Mouse (Mus musculus) myocyte (in vitro differentiated cells): ENCODE data around the gene Traf3ip1.

Experiments
- CEBPB ChIP-seq: IDR thresholded peaks from 2 replicates; pipeline ENCODE4 v1.6.1; 2011; ENCODE audit warnings: mild to moderate bottlenecking, moderate library complexity; ENCODE audit not compliant: poor library complexity, insufficient read depth, severe bottlenecking
- E2F4 ChIP-seq: IDR thresholded peaks from one replicate; pipeline ENCODE4 v1.6.1; 2011; ENCODE audit warnings: mild to moderate bottlenecking, control low read depth, moderate library complexity; ENCODE audit not compliant: insufficient read depth
- MAX ChIP-seq: IDR thresholded peaks from one replicate; pipeline ENCODE4 v1.6.1; 2011; ENCODE audit warnings: low read depth, mild to moderate bottlenecking, control low read depth
- MYOD1 ChIP-seq, 3 experiments: IDR thresholded peaks; one replicate each; pipeline ENCODE4 v1.6.1; 2011; ENCODE audit warnings: control low read depth in 2 of 3, low read depth in 2 of 3, mild to moderate bottlenecking in 2 of 3, moderate library complexity in 1 of 3; ENCODE audit not compliant: insufficient read length in 2 of 3, control insufficient read depth in 1 of 3
- MYOG ChIP-seq, 3 experiments: IDR thresholded peaks; one replicate each; pipeline ENCODE4 v1.6.1; 2011; ENCODE audit warnings: control low read depth in 2 of 3, low read depth in 2 of 3, mild to moderate bottlenecking in 2 of 3; ENCODE audit not compliant: insufficient read length in 2 of 3, control insufficient read depth in 1 of 3, insufficient read depth in 1 of 3
- POLR2A ChIP-seq: IDR thresholded peaks from one replicate; pipeline ENCODE4 v1.6.1; 2011; ENCODE audit warnings: low read depth, mild to moderate bottlenecking, control low read depth, moderate library complexity; ENCODE audit not compliant: insufficient read length
- REST ChIP-seq: IDR thresholded peaks from one replicate; pipeline ENCODE4 v1.6.1; 2011; ENCODE audit warnings: mild to moderate bottlenecking, control low read depth, moderate library complexity; ENCODE audit not compliant: insufficient read depth, insufficient read length
- TCF12 ChIP-seq: IDR thresholded peaks from one replicate; pipeline ENCODE4 v1.6.1; 2011; ENCODE audit warnings: mild to moderate bottlenecking, control low read depth; ENCODE audit not compliant: poor library complexity, insufficient read depth, severe bottlenecking
- USF1 ChIP-seq: IDR thresholded peaks from one replicate; pipeline ENCODE4 v1.6.1; 2011; ENCODE audit warnings: low read depth, mild to moderate bottlenecking, control low read depth, moderate library complexity

GRCm38 (mm10) chr1:91492740-91493139, 1.7 kb upstream of the Traf3ip1 start:
- TF ChIP-seq TCF12 = no peak
- no peak for TF ChIP-seq USF1
- TF ChIP-seq POLR2A = no peak
- TF ChIP-seq MYOD1 (IDR thresholded peaks at IDR 0.05; ENCODE audit: control insufficient read depth in 1 of 3, insufficient read length in 2 of 3, low read depth in 2 of 3) = no peak
- TF ChIP-seq E2F4 = no peak
- no peak for TF ChIP-seq MAX
- no peak for TF ChIP-seq CEBPB
- TF ChIP-seq REST = no peak
- TF ChIP-seq MYOG (IDR thresholded peaks at IDR 0.05; ENCODE audit: control insufficient read depth in 1 of 3, insufficient read depth in 1 of 3, insufficient read length in 2 of 3, low read depth in 2 of 3) = no peak
